Mouse (Mus musculus): ENCODE measurements around the gene Myt1l. TPM values are rescaled to one million over a fixed set of nuclear protein-coding genes. Genes with fewer than 3 reads are reported as not detected.
A peak's percentile ranks its signal among the peaks of the same experiment; 100 is the strongest.

Gene Myt1l
- polyA plus RNA-seq, 1 experiment from 2014 or later, result 254 TPM

- H3K9me3 ChIP-seq, result no peaks in the 10 kb centered on the region
- 84% methylated on average over 5 of the region's 5 CpGs for WGBS
- no peak for ATAC-seq (replicated peaks)
- H3K4me2 ChIP-seq (replicated peaks), result no peak overlapping the region
- no peaks in the 10 kb centered on the region for H3K4me1 ChIP-seq
- no peak overlapping the region for H3K27ac ChIP-seq (replicated peaks)
- H3K4me3 ChIP-seq, result no peak overlapping the region
- H3K36me3 ChIP-seq, result peaks cover 36% of the 10 kb centered on the region
- no peaks in the 10 kb centered on the region for H3K27me3 ChIP-seq
- no peak overlapping the region for H3K9ac ChIP-seq (replicated peaks)
These were observed 43.4 kb downstream of the Myt1l start for GRCm38 (mm10) chr12:29571613-29572012.

DNA sequence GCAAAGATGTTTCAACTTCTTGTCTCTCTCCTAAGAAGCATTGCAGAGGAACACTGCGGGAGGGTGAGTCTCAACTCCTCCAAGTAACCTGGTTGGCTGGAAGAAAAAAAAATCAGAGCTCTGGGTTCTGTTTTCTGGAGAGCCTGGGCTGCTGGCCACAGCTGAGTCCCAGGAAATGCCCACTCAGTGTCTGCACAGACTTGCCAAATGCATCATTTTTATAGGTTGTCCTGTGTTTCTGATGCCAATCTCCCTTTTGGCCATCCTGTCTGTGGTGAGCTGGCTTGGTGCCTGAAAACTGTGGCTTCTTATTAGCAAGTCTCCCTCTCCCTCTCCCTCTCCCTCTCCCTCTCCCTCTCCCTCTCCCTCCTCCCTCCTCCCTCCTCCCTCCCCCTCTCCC is 65.6 kb downstream of the Myt1l start:
- Histone ChIP-seq H3K9me3 (peaks cover 8% of the 10 kb centered on the region), H3K4me1 (no peaks in the 10 kb centered on the region), H3K27ac (replicated peaks) (no peak overlapping the region), H3K27me3 (no peaks in the 10 kb centered on the region), H3K4me3 (no peak overlapping the region), H3K36me3 (peaks cover 41% of the 10 kb centered on the region), H3K9ac (replicated peaks) (no peak overlapping the region), H3K4me2 (replicated peaks) (no peak overlapping the region)
- WGBS, result 85% methylated on average over 1 of the region's 1 CpGs
- ATAC-seq (replicated peaks), result no peak

GRCm38 (mm10) chr12:29599916-29600315 is 71.7 kb downstream of the Myt1l start:
- ATAC-seq (replicated peaks), result no peak
- peaks cover 12% of the 10 kb centered on the region; the same call in 1 of the 2 replicates for H3K4me1 ChIP-seq

GRCm38 (mm10) chr12:29601223-29601622 is 73.0 kb downstream of the Myt1l start:
- H3K36me3 ChIP-seq, result peaks cover 6% of the 10 kb centered on the region
- 72% methylated on average over 6 of the region's 6 CpGs for WGBS
- H3K9ac ChIP-seq (replicated peaks), result no peak overlapping the region
- no peak overlapping the region for H3K4me2 ChIP-seq (replicated peaks)
- H3K4me3 ChIP-seq, result no peak overlapping the region
- no peak for ATAC-seq (replicated peaks)
- no peaks in the 10 kb centered on the region for H3K27me3 ChIP-seq
- no peaks in the 10 kb centered on the region for H3K9me3 ChIP-seq
- H3K27ac ChIP-seq (replicated peaks), result 0 out of 2 replicates have a peak overlapping the region, but pooled peaks have one; percentile 21
- peaks cover 12% of the 10 kb centered on the region; the same call in 1 of the 2 replicates for H3K4me1 ChIP-seq

More at GRCm38 (mm10) chr12:29599916-29600315, 71.7 kb downstream of the Myt1l start:
- Histone ChIP-seq H3K9ac (replicated peaks) (no peak overlapping the region), H3K4me2 (replicated peaks) (no peak overlapping the region), H3K27me3 (no peaks in the 10 kb centered on the region), H3K4me3 (no peak overlapping the region), H3K36me3 (peaks cover 13% of the 10 kb centered on the region), H3K9me3 (no peaks in the 10 kb centered on the region), H3K27ac (replicated peaks) (no peak overlapping the region)
- 55% methylated on average over 6 of the region's 6 CpGs for whole genome bisulfite sequencing

DNA sequence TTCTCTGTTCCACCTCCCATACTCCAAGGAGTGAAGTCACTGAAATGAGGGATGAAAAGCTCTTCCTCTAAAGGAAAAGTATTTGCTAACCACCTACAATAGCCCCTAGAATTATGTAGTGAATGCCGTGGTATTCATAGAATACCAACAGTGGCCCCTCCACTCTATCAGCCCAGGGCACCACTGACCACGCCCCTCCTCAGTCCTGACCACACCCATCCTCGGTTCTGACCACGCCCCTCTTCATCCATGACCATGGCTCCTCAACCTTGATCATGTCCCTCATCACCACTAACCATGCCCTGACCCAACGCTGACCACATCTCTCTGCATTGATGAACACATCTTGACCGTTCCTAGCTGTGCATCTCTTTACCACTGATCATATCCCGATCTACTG is 76.5 kb downstream of the Myt1l start:
- 90% methylated on average over 7 of the region's 7 CpGs for WGBS
- no peak overlapping the region for H3K27ac ChIP-seq (replicated peaks)
- no peak for ATAC-seq (replicated peaks)

DNA sequence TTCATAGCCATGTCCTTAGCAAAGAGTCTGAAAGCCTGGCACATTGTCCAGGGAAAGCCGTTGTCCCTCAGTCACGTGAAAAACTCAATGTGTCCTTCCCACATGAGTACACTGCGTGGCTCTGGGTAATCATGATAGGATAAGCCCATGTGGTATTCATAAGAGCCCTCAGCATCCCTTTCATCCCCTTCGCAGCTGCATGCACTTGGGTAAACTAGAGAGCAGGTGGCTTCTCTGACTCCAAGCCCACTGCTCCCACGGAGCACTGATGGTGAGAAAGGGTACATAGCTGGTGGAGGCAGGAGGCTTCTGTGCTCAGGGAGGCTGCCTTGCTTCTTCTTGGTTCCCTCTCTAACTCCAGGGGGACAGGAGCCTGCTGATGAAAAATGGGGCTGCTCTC is 76.9 kb downstream of the Myt1l start:
- Histone ChIP-seq H3K36me3 (no peaks in the 10 kb centered on the region; the same call in 1 of the 2 replicates), H3K27me3 (no peaks in the 10 kb centered on the region), H3K9me3 (no peaks in the 10 kb centered on the region), H3K4me2 (replicated peaks) (no peak overlapping the region), H3K4me1 (peaks cover 12% of the 10 kb centered on the region; the same call in 1 of the 2 replicates), H3K9ac (replicated peaks) (no peak overlapping the region), H3K27ac (replicated peaks) (no peak overlapping the region), H3K4me3 (no peak overlapping the region)
- 74% methylated on average over 5 of the region's 5 CpGs for WGBS
- 0 out of 2 replicates have a peak, but pooled peaks have one; percentile 51 for ATAC-seq (replicated peaks)

More for the DNA sequence above, 76.5 kb downstream of the Myt1l start:
- Histone ChIP-seq H3K36me3 (no peaks in the 10 kb centered on the region; the same call in 1 of the 2 replicates), H3K4me3 (no peak overlapping the region), H3K9me3 (no peaks in the 10 kb centered on the region), H3K4me1 (peaks cover 12% of the 10 kb centered on the region; the same call in 1 of the 2 replicates), H3K27me3 (no peaks in the 10 kb centered on the region), H3K9ac (replicated peaks) (no peak overlapping the region), H3K4me2 (replicated peaks) (no peak overlapping the region)

DNA sequence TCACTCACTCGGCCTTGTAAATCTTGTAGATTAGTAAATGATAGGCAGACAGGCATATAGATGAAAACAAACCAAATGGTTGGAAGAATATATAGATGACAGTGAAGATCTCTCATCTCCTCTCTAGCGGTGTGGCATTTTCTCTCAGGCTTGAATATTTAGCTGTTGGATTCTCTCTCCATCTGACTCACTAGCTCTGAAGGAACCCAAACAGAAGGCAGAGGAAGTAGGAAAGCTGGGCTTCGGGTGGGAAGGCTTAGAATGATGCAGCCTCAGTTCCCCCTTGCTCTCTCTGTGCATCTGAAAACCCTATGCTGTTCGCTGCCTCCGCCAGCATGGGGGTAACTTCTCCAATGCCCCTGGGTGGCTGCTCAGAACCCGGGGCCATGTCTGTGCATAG is 78.0 kb downstream of the Myt1l start:
- no peak for ATAC-seq (replicated peaks)
- Histone ChIP-seq H3K4me1 (peaks cover 4% of the 10 kb centered on the region; the same call in 1 of the 2 replicates), H3K36me3 (peaks cover 8% of the 10 kb centered on the region; the same call in 1 of the 2 replicates), H3K9me3 (peaks cover 3% of the 10 kb centered on the region; the same call in 1 of the 2 replicates), H3K27me3 (no peaks in the 10 kb centered on the region), H3K27ac (replicated peaks) (no peak overlapping the region), H3K4me3 (no peak overlapping the region), H3K9ac (replicated peaks) (no peak overlapping the region), H3K4me2 (replicated peaks) (no peak overlapping the region)
- WGBS, result 83% methylated on average over 6 of the region's 6 CpGs

- no peak overlapping the region for H3K4me3 ChIP-seq
- 0 out of 2 replicates have a peak, but pooled peaks cover 12% of the 10 kb centered on the region for H3K4me1 ChIP-seq
These were observed 89.6 kb downstream of the Myt1l start for GRCm38 (mm10) chr12:29617746-29618145.

GRCm38 (mm10) chr12:29621530-29621929 is 93.3 kb downstream of the Myt1l start:
- Histone ChIP-seq H3K9me3 (no peaks in the 10 kb centered on the region), H3K9ac (replicated peaks) (no peak overlapping the region), H3K27me3 (no peaks in the 10 kb centered on the region), H3K36me3 (no peaks in the 10 kb centered on the region), H3K4me1 (0 out of 2 replicates have a peak, but pooled peaks cover 14% of the 10 kb centered on the region), H3K4me2 (replicated peaks) (no peak overlapping the region), H3K4me3 (no peak overlapping the region), H3K27ac (replicated peaks) (no peak overlapping the region)
- 68% methylated on average over 5 of the region's 5 CpGs for WGBS
- 0 out of 2 replicates have a peak, but pooled peaks have one; percentile 46 for ATAC-seq (replicated peaks)

More at GRCm38 (mm10) chr12:29617746-29618145, 89.6 kb downstream of the Myt1l start:
- H3K27me3 ChIP-seq, result no peaks in the 10 kb centered on the region
- H3K36me3 ChIP-seq, result no peaks in the 10 kb centered on the region
- no peak for ATAC-seq (replicated peaks)
- H3K9ac ChIP-seq (replicated peaks), result no peak overlapping the region
- H3K4me2 ChIP-seq (replicated peaks), result no peak overlapping the region
- H3K27ac ChIP-seq (replicated peaks), result no peak overlapping the region
- H3K9me3 ChIP-seq, result no peaks in the 10 kb centered on the region

GRCm38 (mm10) chr12:29627956-29628750 is 100.0 kb downstream of the Myt1l start:
- peaks cover 30% of the 10 kb centered on the region for H3K4me1 ChIP-seq
- ATAC-seq (replicated peaks), result no peak
- no peaks in the 10 kb centered on the region for H3K9me3 ChIP-seq
- peak overlapping the region; percentile 59 for H3K27ac ChIP-seq (replicated peaks)
- H3K27me3 ChIP-seq, result no peaks in the 10 kb centered on the region
- H3K4me3 ChIP-seq, result no peak overlapping the region
- H3K9ac ChIP-seq (replicated peaks), result no peak overlapping the region
- whole genome bisulfite sequencing, result 66% methylated on average over 15 of the region's 15 CpGs
- no peak overlapping the region for H3K4me2 ChIP-seq (replicated peaks)
- H3K36me3 ChIP-seq, result no peaks in the 10 kb centered on the region

DNA sequence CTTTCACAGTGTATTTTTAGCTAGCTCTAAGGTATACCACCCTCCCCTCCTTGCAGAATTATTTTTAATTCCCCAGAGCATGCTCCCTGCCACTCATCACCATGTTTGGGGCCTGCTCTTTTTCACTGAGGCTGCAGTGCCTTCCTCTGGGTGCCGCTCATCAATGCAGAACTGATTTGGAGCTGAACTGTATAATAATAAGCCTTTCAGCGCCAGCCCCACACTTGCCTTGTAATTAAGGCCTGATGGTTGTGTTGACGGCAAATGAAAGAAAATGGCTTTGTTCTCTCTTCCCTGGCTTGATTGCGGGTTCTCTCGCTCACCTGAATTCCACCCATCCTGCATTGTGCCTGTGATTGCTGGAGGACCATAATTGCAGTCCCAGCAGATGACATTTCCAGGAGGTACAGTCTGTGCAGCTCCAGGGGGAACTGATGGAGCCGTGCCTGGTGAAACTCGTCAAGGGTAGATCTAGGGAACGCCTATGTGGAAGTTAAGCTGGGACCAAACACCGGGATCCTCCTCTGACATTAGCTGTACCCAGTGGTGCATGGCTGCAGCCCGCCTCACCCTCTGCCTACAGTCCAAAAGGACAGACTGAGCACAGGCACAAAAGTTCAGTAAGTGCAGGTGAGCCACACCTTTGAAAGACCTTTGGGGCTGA is 101.8 kb downstream of the Myt1l start:
- WGBS, result 19% methylated on average over 10 of the region's 10 CpGs
- Histone ChIP-seq H3K9me3 (no peaks in the 10 kb centered on the region), H3K9ac (replicated peaks) (0 out of 2 replicates have a peak overlapping the region, but pooled peaks have one; percentile 17), H3K4me2 (replicated peaks) (no peak overlapping the region), H3K27ac (replicated peaks) (peak overlapping the region; percentile 95), H3K4me3 (no peak overlapping the region), H3K27me3 (no peaks in the 10 kb centered on the region), H3K36me3 (no peaks in the 10 kb centered on the region), H3K4me1 (peaks cover 37% of the 10 kb centered on the region)
- ATAC-seq (replicated peaks), result peak; percentile 89

- no peak overlapping the region for H3K9ac ChIP-seq (replicated peaks)
- peaks cover 36% of the 10 kb centered on the region for H3K4me1 ChIP-seq
- 83% methylated on average over 2 of the region's 2 CpGs for WGBS
- H3K9me3 ChIP-seq, result no peaks in the 10 kb centered on the region
- no peaks in the 10 kb centered on the region for H3K36me3 ChIP-seq
- no peak overlapping the region for H3K4me3 ChIP-seq
- H3K4me2 ChIP-seq (replicated peaks), result no peak overlapping the region
- no peaks in the 10 kb centered on the region for H3K27me3 ChIP-seq
- peak overlapping the region; percentile 38 for H3K27ac ChIP-seq (replicated peaks)
- no peak for ATAC-seq (replicated peaks)
These were observed 106.3 kb downstream of the Myt1l start for GRCm38 (mm10) chr12:29634509-29634908.

All from forebrain, embryonic 15.5 days (tissue).